ENCODE assay signal across 8 mouse cellular contexts in the genomic region with DNA sequence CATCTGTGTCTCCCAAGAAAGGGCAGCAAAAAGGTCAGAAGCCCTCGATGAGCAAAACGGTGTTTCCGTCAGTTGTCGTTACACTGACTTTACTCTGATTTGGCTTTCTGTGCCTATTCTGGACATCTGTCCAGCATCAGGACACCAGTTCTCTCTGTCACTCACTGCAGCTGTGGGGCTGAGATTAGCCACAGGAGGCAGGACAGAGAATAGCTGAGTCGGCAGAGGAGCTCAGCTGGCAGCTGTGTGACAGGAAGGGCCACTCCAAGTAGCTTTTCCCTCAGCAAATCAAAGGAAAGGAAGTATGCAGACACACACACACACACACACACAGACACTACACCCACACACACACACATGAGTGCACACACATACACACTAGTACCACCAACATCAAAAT. TPM values are rescaled to one million over a fixed set of nuclear protein-coding genes. Genes with fewer than 3 reads are reported as not detected.
A peak's percentile ranks its signal among the peaks of the same experiment; 100 is the strongest.
DNase-seq lines count a peak whose midpoint lies in the region; ATAC-seq and TF ChIP-seq lines count a peak whose summit lies in the region.
"Had no signal": no experiment of that assay in that cellular context is flagged by ENCODE, and none has a peak within 500 bp of the region (broad histone marks: within the 10 kb centered on the region; RNA-seq: fewer than 3 reads in every experiment).

No protein-coding gene starts in this region.

- H3K4me1 ChIP-seq in liver, embryonic 12.5 days, result no peaks in the 10 kb centered on the region
- peaks cover 6% of the 10 kb centered on the region for H3K4me1 ChIP-seq in embryonic facial prominence, embryonic 10.5 days
- H3K4me1 ChIP-seq in forebrain, postnatal 0 days (ENCODE audit: insufficient read depth), result no peaks in the 10 kb centered on the region

- H3K36me3 ChIP-seq in liver, embryonic 12.5 days, result no peaks in the 10 kb centered on the region
- no peaks in the 10 kb centered on the region for H3K36me3 ChIP-seq in embryonic facial prominence, embryonic 10.5 days (replicated peaks)
- no peaks in the 10 kb centered on the region for H3K36me3 ChIP-seq in forebrain, postnatal 0 days (ENCODE audit: insufficient read depth)

- no peaks in the 10 kb centered on the region for H3K9me3 ChIP-seq in liver, embryonic 12.5 days (replicated peaks)
- H3K9me3 ChIP-seq in embryonic facial prominence, embryonic 10.5 days, result no peaks in the 10 kb centered on the region
- no peaks in the 10 kb centered on the region for H3K9me3 ChIP-seq in forebrain, postnatal 0 days (ENCODE audit: low read length)

- WGBS in liver, embryonic 12.5 days (ENCODE audit: insufficient replicate concordance), result 53% methylated on average over 5 of the region's 5 CpGs
- 27% methylated on average over 5 of the region's 5 CpGs for WGBS in embryonic facial prominence, embryonic 10.5 days
- 75% methylated on average over 5 of the region's 5 CpGs for WGBS in forebrain, postnatal 0 days

- no peak overlapping the region for H3K27ac ChIP-seq in liver, embryonic 12.5 days
- H3K27ac ChIP-seq in embryonic facial prominence, embryonic 10.5 days (replicated peaks), result no peak overlapping the region
- H3K27ac ChIP-seq in forebrain, postnatal 0 days (ENCODE audit: low read depth, low read length), result no peak overlapping the region

- H3K27me3 ChIP-seq in liver, embryonic 12.5 days (replicated peaks), result no peaks in the 10 kb centered on the region
- no peaks in the 10 kb centered on the region for H3K27me3 ChIP-seq in embryonic facial prominence, embryonic 10.5 days (replicated peaks; ENCODE audit: low read depth, poor library complexity, severe bottlenecking)
- no peaks in the 10 kb centered on the region for H3K27me3 ChIP-seq in forebrain, postnatal 0 days (ENCODE audit: insufficient read depth, low read length)

- no peak overlapping the region for H3K4me3 ChIP-seq in liver, embryonic 12.5 days
- H3K4me3 ChIP-seq in embryonic facial prominence, embryonic 10.5 days, result no peak overlapping the region
- no peak overlapping the region for H3K4me3 ChIP-seq in forebrain, postnatal 0 days (ENCODE audit: low read depth, low read length)
- H3K4me3 ChIP-seq: myocyte had no signal

- H3K4me2 ChIP-seq in liver, embryonic 12.5 days, result no peak overlapping the region
- no peak overlapping the region for H3K4me2 ChIP-seq in forebrain, postnatal 0 days (ENCODE audit: low read depth)

- TF ChIP-seq CTCF in forebrain, postnatal 0 days (IDR thresholded peaks at IDR 0.05; ENCODE audit: low read depth), result no peak

- peak; percentile 13 for DNase-seq in liver
- DNase-seq in embryonic facial prominence, embryonic 10.5 days (ENCODE audit: low spot score), result peak; percentile 33
- peak; percentile 27 for DNase-seq in heart, postnatal 4 days
- DNase-seq in lung, postnatal 4 days, result peak; percentile 39 to 75
- DNase-seq in cerebellum, adult 9-10 months, result no peak
- no peak for DNase-seq in forebrain, postnatal 0 days

- no peak overlapping the region for H3K9ac ChIP-seq in liver, embryonic 12.5 days
- H3K9ac ChIP-seq in forebrain, postnatal 0 days, result no peak overlapping the region

- ATAC-seq in liver, embryonic 12.5 days, result no peak
- ATAC-seq in forebrain, postnatal 0 days, result no peak

RNA-seq across cellular contexts. Expression of gene Fmnl2, which starts 46.0 kb away (rescaled TPM):
- polyA plus RNA-seq in liver, embryonic 12.5 days (2016; fragmentation: Nextera tagmentation; extraction: Ambion mirVana), result 0.64 and 0.67 TPM in 2 replicates
- polyA plus RNA-seq in embryonic facial prominence, embryonic 10.5 days (2016; fragmentation: Nextera tagmentation; extraction: Ambion mirVana), result 6.0 and 7.3 TPM in 2 replicates
- total RNA-seq in heart, postnatal 4 days (2021), result 1 to 10 TPM; 6.1 to 6.3 TPM
- 38.4 and 41.8 TPM in 2 replicates for total RNA-seq in forebrain, postnatal 0 days (2014; rRNA removed)
- polyA plus RNA-seq in forebrain, postnatal 0 days (2015; fragmentation: Nextera tagmentation; extraction: Ambion mirVana), result 7.6 and 9.1 TPM in 2 replicates

Comparison
In these comparisons a context has a peak if more than half of its experiments do, and no peak if none do; other contexts are left out.
1. DNase-seq: peak in liver (single experiment), embryonic facial prominence, embryonic 10.5 days (single experiment), heart, postnatal 4 days (single experiment) and lung, postnatal 4 days (2 of 2); none in cerebellum, adult 9-10 months (single experiment) and forebrain, postnatal 0 days (single experiment).